Mouse (Mus musculus) neural tube, postnatal 0 days (tissue): ENCODE results near the gene Tas1r3. TPM values are rescaled to one million over a fixed set of nuclear protein-coding genes. Genes with fewer than 3 reads are reported as not detected.

Experiments used
- microRNA-seq: library from miRNA; unstranded; fragments of <30 nt; microRNA quantifications from one replicate; pipeline ENCODE4, GENCODE M21; 2016
- polyA plus RNA-seq: library from polyadenylated mRNA; unstranded; fragments of >200 nt; fragmentation: Nextera tagmentation; extraction: Ambion mirVana; gene quantifications from 2 replicates; pipeline ENCODE4 v1.2.1, GENCODE M21; 2015

Gene Tas1r3
- 0.21 and 0.23 TPM in 2 replicates for polyA plus RNA-seq

DNA sequence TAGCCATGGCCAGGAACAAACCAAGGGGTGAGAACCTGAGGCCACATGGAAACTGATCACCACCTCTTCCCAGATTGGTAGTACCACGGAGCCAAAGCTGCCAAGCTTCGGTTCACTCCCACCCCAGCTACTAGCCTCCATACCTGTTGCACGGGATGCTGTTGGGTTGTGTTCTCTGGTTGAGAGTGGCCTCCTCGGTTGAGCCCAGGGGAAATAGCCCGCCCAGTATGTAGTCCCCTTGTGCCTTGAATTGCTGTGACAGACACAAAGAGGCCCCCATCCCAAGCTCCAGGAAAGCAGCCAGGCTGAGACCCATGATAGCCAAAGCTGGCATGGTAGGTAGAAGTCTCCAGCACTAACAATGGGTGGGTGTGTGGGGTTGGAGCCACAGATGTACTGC is at the start of gene Tas1r3:
Gene Tas1r3, minus strand, starts transcription at position 362 of the 400 bp plus-strand sequence.

DNA sequence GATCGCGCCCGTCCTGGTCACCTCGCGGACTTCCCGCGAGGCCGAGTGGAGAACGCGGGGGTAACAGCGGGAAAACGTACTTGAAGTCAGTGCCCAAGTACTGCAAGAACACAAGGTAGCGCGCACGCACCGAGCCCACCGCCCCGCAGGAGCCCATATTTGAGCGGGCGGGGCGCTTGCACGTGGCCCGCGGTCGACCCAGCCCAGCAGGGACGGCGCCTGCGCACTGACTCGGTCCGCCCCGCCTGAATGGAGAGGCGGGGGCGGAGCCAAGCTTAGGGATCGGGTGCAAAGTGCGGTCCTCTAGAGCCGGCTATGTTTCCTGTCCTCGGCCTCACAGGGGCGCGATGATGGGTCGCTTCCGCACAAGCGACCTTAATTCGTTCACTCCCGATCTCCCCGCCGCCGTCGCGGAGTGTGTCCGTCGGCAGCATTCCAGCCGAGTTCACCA is 28.4 kb upstream of the Tas1r3 start, which contains the start of the genes Pusl1 and Acap3:
Gene Pusl1, minus strand, starts transcription at position 231 of the 451 bp plus-strand sequence.
Gene Acap3, plus strand, starts transcription at position 272 of the 451 bp plus-strand sequence.

DNA sequence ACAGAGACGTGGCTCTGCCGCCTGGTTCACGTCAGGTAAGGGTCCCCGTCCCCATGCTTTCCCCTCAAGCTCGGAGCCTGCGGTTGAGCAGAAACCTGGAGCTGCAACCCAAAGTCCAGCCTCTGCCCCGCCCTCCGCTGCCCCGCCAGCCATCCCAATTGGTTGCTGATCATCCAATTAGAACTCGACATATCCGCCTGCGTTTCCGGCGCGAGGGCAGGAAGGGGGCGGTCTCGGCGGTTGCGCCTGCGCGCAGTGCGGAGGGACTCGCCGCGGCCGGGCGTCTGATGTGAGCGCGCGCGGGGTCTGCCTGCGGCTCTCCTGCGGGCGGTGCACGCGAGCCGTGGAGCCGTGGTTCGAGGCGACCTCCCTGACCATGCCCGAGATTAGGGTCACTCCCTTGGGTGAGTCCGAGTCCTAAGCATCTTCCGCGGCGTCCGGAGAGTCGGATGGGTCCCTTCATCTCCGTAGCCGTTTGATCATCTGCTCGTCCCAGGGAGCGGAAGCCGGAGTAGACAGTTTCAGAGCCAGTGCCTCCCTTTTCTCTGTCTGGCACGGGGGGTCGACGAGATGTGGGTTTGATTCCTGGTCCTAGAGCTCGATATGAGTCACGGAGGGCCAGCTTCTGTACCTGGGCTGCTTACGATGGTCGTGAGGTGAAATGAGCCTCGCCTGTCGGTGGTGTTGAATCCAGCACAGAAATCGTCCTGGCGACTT is 6.3 kb upstream of the Tas1r3 start, which contains the start of the genes Cptp and Ints11:
Gene Cptp, minus strand, starts transcription at position 124 of the 717 bp plus-strand sequence.
Gene Ints11, plus strand, starts transcription at position 230 of the 717 bp plus-strand sequence.

DNA sequence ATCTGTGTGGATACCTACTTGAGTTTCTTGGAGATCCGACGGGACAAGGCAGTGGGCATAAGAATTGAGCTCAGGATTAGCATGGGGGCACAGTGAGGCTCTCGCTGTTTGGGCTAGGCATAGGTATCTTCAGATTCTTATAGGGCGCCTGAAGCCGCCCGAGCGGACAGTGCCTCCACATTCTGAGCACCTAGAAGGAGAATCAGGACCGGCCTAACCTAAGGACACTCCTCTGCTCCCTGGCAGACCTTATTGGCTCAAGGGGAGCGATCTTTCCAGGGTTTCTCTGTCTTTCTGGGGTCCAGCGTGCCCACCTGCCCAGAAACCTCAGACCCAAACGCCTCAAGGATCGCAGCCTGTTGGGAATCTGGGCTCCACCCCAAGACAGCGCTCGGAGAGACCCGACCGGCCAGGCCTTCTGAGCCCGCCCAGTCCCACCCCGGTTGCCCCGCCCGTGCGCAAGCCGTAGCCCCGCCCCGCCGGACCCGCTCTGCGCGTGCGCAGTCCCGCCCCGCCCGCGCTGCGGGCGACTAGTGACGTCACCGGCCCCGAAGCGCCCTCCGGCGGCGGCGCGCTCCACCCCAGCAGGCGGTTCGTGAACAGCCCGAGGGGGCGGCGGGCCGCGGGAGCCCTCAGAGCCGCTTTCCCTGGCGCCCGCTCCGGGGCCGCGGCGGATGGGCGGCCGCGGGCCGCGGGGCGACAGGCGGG is 16.1 kb downstream of the Tas1r3 start, which contains the start of gene Dvl1:
Gene Dvl1, plus strand, starts transcription at position 532 of the 708 bp plus-strand sequence.

DNA sequence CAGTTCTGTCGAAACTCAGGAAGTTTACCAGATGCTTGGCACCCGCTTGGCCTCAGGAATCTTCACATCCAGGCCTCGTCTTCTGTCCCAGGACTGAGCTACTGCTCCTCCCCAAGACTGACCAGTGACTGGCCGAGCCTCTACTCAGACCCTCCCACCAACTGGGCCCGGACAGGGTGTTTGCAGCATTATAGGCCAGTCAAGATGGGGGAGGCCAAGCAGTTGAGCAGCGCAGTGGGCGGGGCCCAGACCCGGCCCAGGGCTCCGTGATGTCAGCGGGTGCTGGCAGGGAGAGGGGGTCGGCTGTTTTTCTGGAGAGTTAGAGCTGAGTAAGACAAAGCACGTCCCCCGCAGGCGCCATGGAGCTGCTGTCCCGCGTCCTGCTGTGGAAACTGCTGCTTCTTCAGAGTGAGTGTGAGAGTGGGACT is 23.7 kb downstream of the Tas1r3 start, which contains the start of gene Mxra8:
Gene Mxra8, plus strand, starts transcription at position 198 of the 428 bp plus-strand sequence.

DNA sequence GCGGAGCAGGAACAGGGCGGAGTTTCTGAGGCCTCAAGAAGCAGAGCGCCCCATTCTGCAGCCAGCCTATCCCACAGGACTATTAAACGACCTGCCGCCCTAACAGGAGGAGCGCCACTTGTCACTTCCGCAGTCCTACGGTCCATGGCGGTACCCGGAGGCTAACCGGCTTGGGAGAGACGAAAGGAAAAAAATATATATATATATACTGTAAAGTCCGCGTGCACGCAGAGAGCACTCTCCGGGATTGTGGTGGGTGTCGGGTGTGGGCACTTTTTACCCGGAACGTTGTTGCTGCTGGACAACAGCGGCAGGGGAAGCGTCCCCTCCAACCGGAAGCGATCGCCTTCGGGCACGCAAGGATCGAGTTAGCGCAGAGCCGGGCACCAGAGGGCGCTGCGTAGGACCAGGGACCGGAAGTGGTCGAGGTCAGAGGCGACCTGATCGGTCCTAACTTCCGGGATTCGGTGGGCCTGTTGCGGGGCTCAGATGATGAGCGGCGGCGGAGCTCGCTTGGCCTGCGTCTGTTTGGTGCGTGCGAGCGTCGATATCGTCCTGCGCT is 31.9 kb downstream of the Tas1r3 start, which contains the start of gene Aurkaip1:
Gene Aurkaip1, plus strand, starts transcription at position 68 of the 562 bp plus-strand sequence.

DNA sequence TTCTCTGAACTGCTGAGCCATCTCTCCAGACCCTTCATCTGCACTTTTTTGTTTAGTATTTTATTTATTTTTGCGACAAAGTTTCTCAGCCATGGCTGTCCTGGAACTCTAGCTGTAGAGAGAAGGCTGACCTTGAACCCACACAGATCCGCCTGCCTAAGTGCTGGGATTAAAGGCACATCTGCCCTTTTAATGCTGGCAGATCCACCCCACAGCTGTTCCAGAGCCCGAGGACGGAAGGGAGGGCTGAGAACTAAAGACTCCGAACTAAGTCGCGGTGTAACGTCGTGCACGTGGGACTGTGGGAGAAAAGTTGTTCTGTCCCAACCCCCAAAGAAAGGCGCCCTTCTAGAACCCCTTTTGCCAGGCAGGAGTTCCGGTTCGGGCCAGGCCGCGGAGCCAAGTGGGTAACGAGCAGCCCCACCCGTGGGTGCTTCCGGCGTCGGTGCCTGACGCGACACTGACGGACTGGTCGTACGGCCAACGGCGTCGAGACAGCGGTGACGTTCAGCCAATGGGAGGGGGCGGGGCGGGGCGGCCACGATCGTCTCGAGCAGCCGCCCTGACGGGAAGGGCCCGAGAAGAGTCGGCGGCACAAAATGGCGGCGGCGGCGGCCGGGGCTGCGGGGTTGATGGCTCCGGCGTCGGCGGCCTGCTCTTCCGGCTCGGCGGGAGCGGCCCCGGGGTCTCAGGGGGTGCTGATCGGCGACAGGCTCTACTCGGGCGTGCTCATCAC is 51.1 kb downstream of the Tas1r3 start, which contains the start of gene Ccnl2:
Gene Ccnl2, plus strand, starts transcription at position 561 of the 736 bp plus-strand sequence.

Small RNA genes within 50 kb of the gene (microRNA-seq; reads per million reads assigned to microRNA genes)
- gene Gm22991: not detected

Other genes with a start within 250 kb of the Tas1r3 start
- gene Cdk11b, start 238.5 kb downstream of the Tas1r3 start, polyA plus RNA-seq: 58.3 and 62.0 TPM in 2 replicates
- not detected in 2 replicates for gene Gm10563, start 218.0 kb downstream of the Tas1r3 start, polyA plus RNA-seq
- 14.1 and 17.6 TPM in 2 replicates for gene Mmp23, start 210.0 kb downstream of the Tas1r3 start, polyA plus RNA-seq
- 47.2 and 56.0 TPM in 2 replicates for gene Mib2, start 194.2 kb downstream of the Tas1r3 start, polyA plus RNA-seq
- 35.0 and 37.4 TPM in 2 replicates for gene Fndc10, start 169.0 kb downstream of the Tas1r3 start, polyA plus RNA-seq
- gene Ssu72, start 158.6 kb downstream of the Tas1r3 start, polyA plus RNA-seq: 168 and 177 TPM in 2 replicates
- gene Tmem240, start 128.6 kb downstream of the Tas1r3 start, polyA plus RNA-seq: 44.7 and 52.1 TPM in 2 replicates
- 68.6 and 78.0 TPM in 2 replicates for gene Atad3a, start 102.3 kb downstream of the Tas1r3 start, polyA plus RNA-seq
- 32.3 and 34.3 TPM in 2 replicates for gene Vwa1, start 88.7 kb downstream of the Tas1r3 start, polyA plus RNA-seq
- 1.4 and 2.4 TPM in 2 replicates for gene Tmem88b, start 77.5 kb downstream of the Tas1r3 start, polyA plus RNA-seq
- not detected in 2 replicates for gene Ankrd65, start 72.9 kb downstream of the Tas1r3 start, polyA plus RNA-seq
- gene Mrpl20, start 60.5 kb downstream of the Tas1r3 start, polyA plus RNA-seq: 309 and 322 TPM in 2 replicates
- gene Ccnl2, start 50.9 kb downstream of the Tas1r3 start, polyA plus RNA-seq: 81.5 and 90.5 TPM in 2 replicates
- gene Aurkaip1, start 32.1 kb downstream of the Tas1r3 start, polyA plus RNA-seq: 162 and 166 TPM in 2 replicates
- 42.9 and 43.1 TPM in 2 replicates for gene Mxra8, start 23.7 kb downstream of the Tas1r3 start, polyA plus RNA-seq
- gene Dvl1, start 16.0 kb downstream of the Tas1r3 start, polyA plus RNA-seq: 30.4 and 32.0 TPM in 2 replicates
- 26.1 and 30.4 TPM in 2 replicates for gene Cptp, start 6.1 kb upstream of the Tas1r3 start, polyA plus RNA-seq
- 45.7 and 52.0 TPM in 2 replicates for gene Ints11, start 6.2 kb upstream of the Tas1r3 start, polyA plus RNA-seq
- gene Pusl1, start 28.4 kb upstream of the Tas1r3 start, polyA plus RNA-seq: 59.1 and 69.2 TPM in 2 replicates
- 41.3 and 47.0 TPM in 2 replicates for gene Acap3, start 28.5 kb upstream of the Tas1r3 start, polyA plus RNA-seq
- gene Ube2j2, start 80.5 kb upstream of the Tas1r3 start, polyA plus RNA-seq: 98.7 and 119 TPM in 2 replicates
- 25.2 and 29.4 TPM in 2 replicates for gene C1qtnf12, start 99.0 kb upstream of the Tas1r3 start, polyA plus RNA-seq
- 30.0 and 31.9 TPM in 2 replicates for gene B3galt6, start 129.3 kb upstream of the Tas1r3 start, polyA plus RNA-seq
- 119 and 121 TPM in 2 replicates for gene Sdf4, start 129.5 kb upstream of the Tas1r3 start, polyA plus RNA-seq
- 0.34 TPM in 1 of 2 replicates, not detected in the other for gene Tnfrsf4, start 150.5 kb upstream of the Tas1r3 start, polyA plus RNA-seq
- 1.3 TPM in 2 replicates for gene Tnfrsf18, start 162.8 kb upstream of the Tas1r3 start, polyA plus RNA-seq
- not detected in 2 replicates for gene Ttll10, start 196.1 kb upstream of the Tas1r3 start, polyA plus RNA-seq
- 13.9 and 15.8 TPM in 2 replicates for gene 9430015G10Rik, start 246.6 kb upstream of the Tas1r3 start, polyA plus RNA-seq